ENCODE assay signal across 19 mouse cellular contexts in genomic region chr15:64031704-64032103, GRCm38 (mm10). TPM values are rescaled to one million over a fixed set of nuclear protein-coding genes. Genes with fewer than 3 reads are reported as not detected.
DNase-seq lines count a peak whose midpoint lies in the region; ATAC-seq and TF ChIP-seq lines count a peak whose summit lies in the region.
"Had no signal": no experiment of that assay in that cellular context is flagged by ENCODE, and none has a peak within 500 bp of the region (broad histone marks: within the 10 kb centered on the region; RNA-seq: fewer than 3 reads in every experiment).

No protein-coding gene starts in this region.

- no peaks in the 10 kb centered on the region for H3K9me3 ChIP-seq in stomach, postnatal 0 days (ENCODE audit: control insufficient read depth, low read length)
- no peaks in the 10 kb centered on the region for H3K9me3 ChIP-seq in midbrain, embryonic 16.5 days (replicated peaks; ENCODE audit: control insufficient read depth, low read length, poor library complexity, severe bottlenecking)
- H3K9me3 ChIP-seq: megakaryocyte, embryonic 14.5 days had no signal

- peaks cover 3% of the 10 kb centered on the region; the same call in 1 of the 2 replicates for H3K4me1 ChIP-seq in stomach, postnatal 0 days (replicated peaks; ENCODE audit: control insufficient read depth, insufficient read depth)
- H3K4me1 ChIP-seq in midbrain, embryonic 16.5 days (ENCODE audit: control insufficient read depth, insufficient read depth, low read length) = peaks cover 4% of the 10 kb centered on the region; the same call in 1 of the 2 replicates

- H3K4me3 ChIP-seq in stomach, postnatal 0 days (ENCODE audit: low read depth, low read length) = no peak overlapping the region
- H3K4me3 ChIP-seq in midbrain, embryonic 16.5 days (ENCODE audit: low read depth, low read length) = no peak overlapping the region
- H3K4me3 ChIP-seq: layer of hippocampus, adult 2 months; megakaryocyte, embryonic 14.5 days had no signal

- TF ChIP-seq CTCF in stomach, postnatal 0 days (IDR thresholded peaks at IDR 0.05; ENCODE audit: low read depth) = no peak

- no peaks in the 10 kb centered on the region for H3K36me3 ChIP-seq in stomach, postnatal 0 days (ENCODE audit: control insufficient read depth, insufficient read depth, low read length)
- no peaks in the 10 kb centered on the region for H3K36me3 ChIP-seq in midbrain, embryonic 16.5 days (ENCODE audit: control insufficient read depth, insufficient read depth, low read length)

- TF ChIP-seq EP300 in stomach, postnatal 0 days (optimal IDR thresholded peaks at IDR 0.05) = no peak

- 56% methylated on average over 6 of the region's 6 CpGs for WGBS in stomach, postnatal 0 days
- 70% methylated on average over 6 of the region's 6 CpGs for WGBS in midbrain, embryonic 16.5 days

- H3K27me3 ChIP-seq in stomach, postnatal 0 days (ENCODE audit: control insufficient read depth, insufficient read depth, low read length) = no peaks in the 10 kb centered on the region
- H3K27me3 ChIP-seq in midbrain, embryonic 16.5 days (ENCODE audit: control insufficient read depth, insufficient read depth, low read depth, low read length) = no peaks in the 10 kb centered on the region
- H3K27me3 ChIP-seq: megakaryocyte, embryonic 14.5 days had no signal

- H3K9ac ChIP-seq in stomach, postnatal 0 days (ENCODE audit: low read length) = no peak overlapping the region
- no peak overlapping the region for H3K9ac ChIP-seq in midbrain, embryonic 16.5 days (ENCODE audit: low read depth, low read length)

- DNase-seq in heart, adult 11 months = peak; percentile 91
- no peak for DNase-seq in heart, adult 8-10 months (ENCODE audit: low spot score)
- DNase-seq in right cerebral cortex, postnatal 14 days = peak; percentile 4
- DNase-seq in right cerebral cortex, adult 2 months (ENCODE audit: low spot score in 2 of 2) = no peak
- DNase-seq in stomach, postnatal 0 days (ENCODE audit: low spot score) = no peak
- DNase-seq in ovary, postnatal 10 days (ENCODE audit: low spot score) = no peak
- DNase-seq: cerebellum, postnatal 14 days; heart, postnatal 36 days; liver; lung, adult 18-20 months; right cerebral cortex, postnatal 25 days; thymus, adult 18-20 months had no signal

- peak; percentile 82 for ATAC-seq in inflammation-experienced regulatory T-cells, adult 6 months
- peak; percentile 51 for ATAC-seq in stomach, postnatal 0 days (ENCODE audit: low FRiP score, low TSS enrichment)
- no peak for ATAC-seq in midbrain, embryonic 16.5 days
- ATAC-seq: forebrain, embryonic 16.5 days had no signal

- H3K4me2 ChIP-seq in stomach, postnatal 0 days (replicated peaks; ENCODE audit: low read depth) = no peak overlapping the region
- no peak overlapping the region for H3K4me2 ChIP-seq in midbrain, embryonic 16.5 days (ENCODE audit: low read length)
- H3K4me2 ChIP-seq: heart, embryonic 11.5 days had no signal

- no peak overlapping the region for H3K27ac ChIP-seq in stomach, postnatal 0 days (replicated peaks)
- no peak overlapping the region for H3K27ac ChIP-seq in midbrain, embryonic 16.5 days (ENCODE audit: low read length)
- H3K27ac ChIP-seq: kidney, postnatal 0 days; layer of hippocampus, adult 2 months had no signal

RNA-seq across cellular contexts. Expression of gene Fam49b, which starts 28.6 kb away (rescaled TPM):
- total RNA-seq in heart, adult 8-10 months (2022) = 10 to 100 TPM; 18.1 to 26.6 (median 22.1) TPM
- 100 to 1,000 TPM in 1 of 3 experiments, 10 to 100 TPM in 2; 88.7 to 104 (median 98.2) TPM for polyA plus RNA-seq in inflammation-experienced regulatory T-cells, adult 6 months (2017; shearing (Covaris generic))
- polyA plus RNA-seq in stomach, postnatal 0 days (2015; fragmentation: Nextera tagmentation; extraction: Ambion mirVana) = 32.0 and 32.2 TPM in 2 replicates
- 138 and 141 TPM in 2 replicates for polyA plus RNA-seq in midbrain, embryonic 16.5 days (2015; fragmentation: Nextera tagmentation; extraction: Ambion mirVana)

Comparison
In these comparisons a context has a peak if more than half of its experiments do, and no peak if none do; other contexts are left out.
1. DNase-seq: peak in heart, adult 11 months (single experiment) and right cerebral cortex, postnatal 14 days (single experiment); none in heart, adult 8-10 months (single experiment), right cerebral cortex, adult 2 months (0 of 2), stomach, postnatal 0 days (single experiment) and ovary, postnatal 10 days (single experiment).